Mouse (Mus musculus) pancreas, adult 10 weeks (tissue): ENCODE measurements around the gene Cyp4f17. TPM values are rescaled to one million over a fixed set of nuclear protein-coding genes. Genes with fewer than 3 reads are reported as not detected.

Experiments used
- polyA plus RNA-seq: library from polyadenylated mRNA; stranded (reverse); fragments of 350-450 nt; fragmentation: Illumina TruSeq; extraction: RNeasy Lipid Tissue Mini Kit (QIAGEN cat#74804); gene quantifications from one replicate; pipeline ENCODE4 v1.2.3, GENCODE M21; 2015; ENCODE audit warnings: low read depth, low replicate concordance; ENCODE audit not compliant: insufficient read depth

The Cyp4f17 gene
- 4.9 TPM for polyA plus RNA-seq

DNA sequence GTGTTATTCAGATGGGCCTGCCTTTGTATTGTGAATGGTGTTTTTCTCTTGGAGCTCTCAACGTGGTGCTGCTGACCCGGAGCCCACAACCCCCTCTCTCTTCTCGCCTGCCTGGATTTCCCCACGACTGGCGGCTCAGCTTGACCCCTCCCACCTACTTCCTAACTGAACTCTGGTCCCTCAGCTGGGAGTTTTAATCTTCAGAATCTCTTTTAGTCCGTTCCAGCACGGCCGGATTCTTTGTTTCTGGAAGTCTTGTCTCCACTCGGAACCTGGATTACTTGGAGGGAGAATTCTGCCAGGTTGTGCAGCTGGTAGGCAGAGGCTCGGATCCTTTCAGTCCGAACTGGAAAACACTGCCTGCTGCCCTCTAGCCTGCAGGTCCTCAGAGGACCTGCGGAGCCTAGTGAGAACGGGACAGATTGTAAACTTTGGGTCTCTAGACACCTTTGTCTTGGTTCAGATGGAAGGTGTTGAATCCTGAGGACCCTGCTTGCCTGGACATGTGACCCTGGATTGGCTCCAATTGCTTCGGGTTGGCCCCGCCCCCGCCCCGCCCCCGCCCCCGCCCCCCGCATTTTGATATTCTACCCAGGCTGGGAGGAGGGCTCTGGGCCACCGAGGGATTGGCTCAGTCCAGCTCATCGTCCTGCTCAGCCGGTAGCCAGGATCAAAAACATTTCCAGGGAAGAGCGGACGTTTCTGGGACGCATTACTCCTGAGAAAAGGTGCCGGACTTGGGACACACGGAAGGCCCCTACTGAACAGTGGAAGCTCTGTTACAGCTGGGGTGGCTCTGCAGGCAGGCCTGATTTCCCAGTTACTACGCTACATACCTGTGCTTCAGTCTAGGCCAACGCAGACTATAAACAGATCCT lies at the start of gene Cyp4f17:
Cyp4f17 (plus strand) TSS at position 200 of the 878 bp plus-strand sequence.

DNA sequence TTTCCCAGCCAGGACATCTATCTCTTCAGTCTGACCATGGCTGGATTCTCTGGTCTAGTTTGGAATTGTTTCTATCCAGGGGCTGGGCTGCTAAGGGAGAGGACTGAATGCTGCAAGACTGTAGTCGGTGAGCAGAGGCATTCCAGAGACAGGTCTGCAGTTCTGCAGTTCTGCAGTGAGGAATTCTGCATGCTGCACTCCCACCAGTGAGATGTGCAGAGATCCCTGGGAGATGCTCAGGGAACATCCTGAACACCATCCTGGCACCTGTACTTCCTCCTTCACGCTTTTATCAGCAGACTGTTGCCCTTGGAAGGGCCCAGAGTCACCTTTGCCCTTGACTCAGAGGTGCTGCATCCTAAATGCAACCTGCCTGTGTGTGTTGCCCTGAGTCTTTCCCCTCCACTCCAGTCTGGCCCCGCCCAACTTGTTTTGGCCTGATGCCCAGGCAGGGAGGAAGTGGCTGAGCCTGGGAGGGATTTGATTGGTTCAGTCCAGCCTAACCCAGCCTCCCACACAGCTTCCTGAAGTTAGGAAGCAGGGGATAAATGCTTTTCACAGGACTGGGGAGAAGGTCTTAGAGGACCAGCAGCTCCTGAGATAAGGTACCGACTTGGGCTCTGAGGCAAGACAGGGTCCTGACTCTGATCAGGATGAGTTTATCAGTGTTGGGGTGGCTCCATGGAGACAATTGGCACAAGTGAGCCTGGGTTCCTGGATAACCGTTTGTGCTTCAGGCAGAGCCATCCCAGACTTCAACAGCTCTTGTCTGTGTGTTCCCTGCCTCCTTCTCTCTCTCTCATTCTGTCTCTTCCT lies 30.4 kb downstream of the Cyp4f17 start, which contains the start of gene Cyp4f16:
Cyp4f16 (plus strand) TSS at position 508 of the 816 bp plus-strand sequence.

Other genes with a start within 250 kb of the Cyp4f17 start
- gene Brd4, start 221.3 kb upstream of the Cyp4f17 start, polyA plus RNA-seq: 15.1 TPM
- 28.3 TPM for gene Akap8, start 184.8 kb upstream of the Cyp4f17 start, polyA plus RNA-seq
- gene Akap8l, start 155.4 kb upstream of the Cyp4f17 start, polyA plus RNA-seq: 90.0 TPM
- gene Wiz, start 116.6 kb upstream of the Cyp4f17 start, polyA plus RNA-seq: 8.1 TPM
- gene Rasal3, start 102.5 kb upstream of the Cyp4f17 start, polyA plus RNA-seq: 1.8 TPM
- 0.46 TPM for gene Pglyrp2, start 81.9 kb upstream of the Cyp4f17 start, polyA plus RNA-seq
- 1.4 TPM for gene Cyp4f39, start 53.3 kb upstream of the Cyp4f17 start, polyA plus RNA-seq
- gene Cyp4f16, start 30.5 kb downstream of the Cyp4f17 start, polyA plus RNA-seq: 2.2 TPM
- gene Cyp4f37, start 115.3 kb downstream of the Cyp4f17 start, polyA plus RNA-seq: not detected
- not detected for gene Cyp4f40, start 152.8 kb downstream of the Cyp4f17 start, polyA plus RNA-seq
- 0.70 TPM for gene Cyp4f15, start 179.6 kb downstream of the Cyp4f17 start, polyA plus RNA-seq